Mouse (Mus musculus) testis, adult 10 weeks (tissue): ENCODE data around the gene Arsa. TPM values are rescaled to one million over a fixed set of nuclear protein-coding genes. Genes with fewer than 3 reads are reported as not detected.

ENCODE experiments used
- polyA plus RNA-seq: library from polyadenylated mRNA; stranded (reverse); fragments of 350-450 nt; fragmentation: Illumina TruSeq; extraction: RNeasy Lipid Tissue Mini Kit (QIAGEN cat#74804); gene quantifications from one replicate; pipeline ENCODE4 v1.2.3, GENCODE M21; 2014; ENCODE audit warnings: low read depth, low replicate concordance

Gene Arsa
- 24.8 TPM for polyA plus RNA-seq

DNA sequence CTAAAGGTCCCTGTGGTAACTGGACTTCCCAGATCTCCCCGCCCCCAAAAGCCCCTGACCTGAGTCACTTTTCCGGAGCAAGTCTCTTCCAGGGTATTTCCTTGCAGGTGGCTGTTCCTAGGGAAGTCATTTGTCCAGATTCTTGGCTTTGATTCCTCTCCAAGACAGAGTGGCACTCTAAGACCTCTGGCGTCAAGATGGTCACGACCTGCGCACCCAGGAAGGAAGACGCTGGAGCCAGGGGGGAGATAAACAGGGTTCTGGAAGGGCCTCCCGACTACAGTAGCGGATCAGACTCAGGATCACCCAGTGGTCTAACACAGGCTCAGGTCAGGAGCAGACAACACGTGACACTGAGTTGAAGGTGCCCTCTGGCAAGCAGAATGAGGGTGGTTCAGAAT, at the start of gene Arsa:
Gene Arsa (minus strand): TSS at position 335 of the 401 bp plus-strand sequence.

DNA sequence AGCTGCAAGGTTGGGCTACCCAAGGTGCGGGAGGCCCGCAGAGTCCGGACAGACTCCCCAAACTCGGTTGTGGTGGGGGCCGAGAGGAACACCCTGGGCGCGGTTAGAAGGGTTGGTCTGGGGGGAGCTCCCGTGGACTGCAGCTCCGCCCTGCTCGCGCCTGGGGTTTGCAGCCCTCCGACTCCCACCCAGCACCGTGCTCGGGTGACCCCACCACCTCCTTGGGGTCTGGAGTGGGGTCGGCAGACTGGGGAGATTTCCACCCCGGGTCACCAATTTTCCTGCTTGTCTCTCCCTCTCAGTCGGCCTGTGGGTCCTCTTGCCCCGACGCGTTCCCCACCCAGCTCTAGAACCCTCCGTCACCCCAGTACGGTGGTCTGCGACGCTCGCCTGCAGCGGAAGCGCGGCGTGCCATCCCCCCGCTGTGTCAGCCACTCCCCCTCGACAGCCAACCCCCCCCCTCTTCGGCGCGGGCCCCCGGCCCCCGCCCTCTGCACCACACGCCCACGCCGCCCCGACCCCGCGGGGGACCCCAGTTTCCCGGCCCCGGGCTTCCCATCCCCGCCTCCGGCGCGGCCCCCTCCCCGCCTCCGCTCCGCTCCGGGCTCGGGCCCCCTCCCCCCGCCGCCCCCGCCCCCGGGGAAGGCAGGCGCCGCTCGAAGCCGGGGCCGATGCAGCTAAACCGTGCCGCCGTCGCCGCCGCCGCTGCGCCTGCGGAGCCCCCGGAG, 21.9 kb upstream of the Arsa start, which contains the start of gene Shank3:
Gene Shank3 (plus strand): TSS at position 663 of the 728 bp plus-strand sequence.

DNA sequence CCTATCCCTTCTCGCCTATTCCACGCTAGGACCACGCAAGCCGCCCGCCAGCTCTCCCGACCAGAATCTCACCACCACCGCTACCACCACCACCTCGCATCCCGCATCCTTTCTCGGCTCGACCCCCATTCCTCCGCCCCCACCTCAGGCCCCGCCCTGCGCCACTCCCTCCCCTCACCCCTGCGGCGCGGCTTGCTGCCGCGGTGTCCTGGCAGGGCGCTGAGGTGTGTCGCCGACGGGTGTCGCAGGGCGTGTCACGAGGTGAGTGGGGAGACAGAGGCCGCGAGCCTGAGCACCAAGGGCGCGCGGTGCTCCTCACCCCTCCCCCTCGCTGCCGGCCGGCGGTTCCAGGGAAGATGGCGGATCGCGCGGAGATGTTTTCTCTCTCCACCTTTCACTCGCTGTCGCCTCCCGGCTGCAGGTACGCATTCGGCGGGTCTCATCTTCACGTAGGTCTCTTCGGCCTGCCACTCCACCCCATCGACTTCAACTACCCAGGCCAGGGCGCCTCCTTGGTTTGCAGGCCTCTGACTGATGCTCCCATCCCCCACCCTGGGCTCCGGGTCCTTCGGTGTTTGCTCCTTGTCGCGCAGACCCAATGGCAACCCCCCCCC, 23.3 kb downstream of the Arsa start, which contains the start of gene Mapk8ip2:
Gene Mapk8ip2 (plus strand): TSS at position 49 of the 614 bp plus-strand sequence.

DNA sequence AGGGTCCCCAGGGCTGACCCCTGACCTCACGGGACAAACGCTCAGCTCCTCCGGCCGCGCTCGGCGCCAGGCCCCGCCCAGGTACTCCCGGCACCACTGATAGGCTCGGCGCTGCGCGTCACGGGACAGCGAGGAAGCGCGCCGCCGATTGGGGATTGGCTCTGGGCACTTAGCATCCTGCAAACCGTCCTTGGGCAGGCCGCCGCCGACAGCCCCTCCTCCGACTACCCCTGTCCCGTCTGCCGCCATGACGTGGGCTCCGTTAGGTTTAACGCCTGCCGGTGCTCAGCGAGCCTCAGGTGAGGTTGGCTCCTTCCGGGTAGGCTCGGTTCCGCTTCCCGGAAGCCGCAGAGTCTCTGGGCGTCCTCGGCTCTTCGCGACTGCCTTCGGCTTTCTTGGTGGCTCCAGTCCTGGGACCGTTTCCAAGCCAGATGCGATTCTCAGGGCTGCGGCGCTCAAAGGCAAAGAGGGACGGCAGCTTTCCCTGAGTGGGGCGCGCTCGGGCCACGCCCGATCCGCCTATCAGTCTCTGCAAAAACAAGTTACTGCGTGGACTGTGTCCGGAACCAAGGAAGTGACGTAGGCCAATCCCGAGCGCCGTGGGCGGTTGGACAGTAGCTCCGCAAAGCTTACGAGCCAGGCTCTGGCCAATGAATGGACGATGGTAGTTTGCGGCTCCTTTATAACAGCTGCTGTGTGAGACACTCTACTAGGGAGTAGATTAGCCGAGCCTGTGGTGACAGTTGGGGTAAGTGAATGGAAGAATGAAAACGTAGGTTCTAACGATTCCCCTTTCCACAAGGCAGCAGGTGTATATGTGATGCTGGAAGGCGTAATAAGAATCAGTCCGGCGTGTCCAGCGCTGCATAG, 47.6 kb downstream of the Arsa start, which contains the start of the genes C730034F03Rik, Gm44502 and Chkb:
Gene C730034F03Rik (plus strand): TSS at position 238 of the 870 bp plus-strand sequence.
Gene Gm44502 (minus strand): TSS at position 345 of the 870 bp plus-strand sequence.
Gene Chkb (minus strand): TSS at position 557 of the 870 bp plus-strand sequence.

DNA sequence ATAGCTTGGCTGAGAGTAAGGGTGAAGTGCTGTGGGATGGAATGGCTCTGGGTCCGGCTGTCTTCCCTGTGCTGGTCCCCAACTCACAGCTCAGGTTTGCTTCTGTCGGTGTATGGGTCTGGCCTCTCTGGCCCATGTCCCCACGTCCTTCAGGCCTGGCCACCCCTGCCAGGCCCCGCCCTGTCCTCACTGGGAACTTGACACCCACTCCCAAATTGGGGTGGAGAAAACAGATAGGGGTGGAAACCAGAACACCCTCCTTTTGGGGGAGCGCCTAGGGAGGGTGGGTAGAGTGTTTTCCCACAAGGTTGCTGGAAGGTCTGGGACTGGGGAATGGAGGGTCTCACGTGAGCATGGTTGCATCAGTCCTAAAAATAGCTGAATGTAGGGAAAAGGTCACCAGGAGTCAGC, 51.5 kb downstream of the Arsa start, which contains the start of gene Cpt1b:
Gene Cpt1b (minus strand): TSS at position 153 of the 411 bp plus-strand sequence.

Other genes starting within 250 kb of the Arsa start
- gene Sbf1, start 162.1 kb downstream of the Arsa start, polyA plus RNA-seq: 5.4 TPM
- gene Adm2, start 154.7 kb downstream of the Arsa start, polyA plus RNA-seq: not detected
- 0.21 TPM for gene Miox, start 143.0 kb downstream of the Arsa start, polyA plus RNA-seq
- 1.1 TPM for gene Lmf2, start 121.8 kb downstream of the Arsa start, polyA plus RNA-seq
- 9.2 TPM for gene Ncaph2, start 121.7 kb downstream of the Arsa start, polyA plus RNA-seq
- 0.62 TPM for gene Sco2, start 103.6 kb downstream of the Arsa start, polyA plus RNA-seq
- not detected for gene Tymp, start 100.4 kb downstream of the Arsa start, polyA plus RNA-seq
- gene Odf3b, start 98.1 kb downstream of the Arsa start, polyA plus RNA-seq: not detected
- gene Klhdc7b, start 92.5 kb downstream of the Arsa start, polyA plus RNA-seq: not detected
- gene Syce3, start 66.9 kb downstream of the Arsa start, polyA plus RNA-seq: 49.1 TPM
- 21.4 TPM for gene Cpt1b, start 51.6 kb downstream of the Arsa start, polyA plus RNA-seq
- 8.2 TPM for gene C730034F03Rik, start 47.8 kb downstream of the Arsa start, polyA plus RNA-seq
- gene Gm44502, start 47.7 kb downstream of the Arsa start, polyA plus RNA-seq: 0.28 TPM
- 36.5 TPM for gene Chkb, start 47.5 kb downstream of the Arsa start, polyA plus RNA-seq
- 2.8 TPM for gene Mapk8ip2, start 23.5 kb downstream of the Arsa start, polyA plus RNA-seq
- gene Shank3, start 22.2 kb upstream of the Arsa start, polyA plus RNA-seq: 0.06 TPM
- gene Acr, start 90.9 kb upstream of the Arsa start, polyA plus RNA-seq: 190 TPM
- gene Rabl2, start 114.5 kb upstream of the Arsa start, polyA plus RNA-seq: 58.7 TPM